Mouse (Mus musculus) limb, embryonic 11.5 days (tissue): ENCODE data around the gene Epha2. TPM values are rescaled to one million over a fixed set of nuclear protein-coding genes. Genes with fewer than 3 reads are reported as not detected.
A peak's percentile ranks its signal among the peaks of the same experiment; 100 is the strongest.

Experiments used
- ATAC-seq: fragments of 200-750 bp; cut with Nextera tagmentation; 2 replicates; pipeline ENCODE4 v1.8.0; 2017; ENCODE audit warnings: low read depth; ENCODE audit not compliant: insufficient number of reproducible peaks, low FRiP score, low TSS enrichment
- DNase-seq: peaks from one replicate; pipeline ENCODE4 v3.0.0-alpha.2; 2015; ENCODE audit warnings: low spot score
- H3K27ac ChIP-seq: fragments of 300-500 bp; sonication (generic); replicated peaks from 2 replicates; pipeline ENCODE4 v1.5.1; 2014; ENCODE audit warnings: low read depth, mild to moderate bottlenecking, low read length
- H3K27me3 ChIP-seq: fragments of 300-500 bp; sonication (generic); 2 replicates; pipeline ENCODE4 v1.6.1; 2014; ENCODE audit warnings: mild to moderate bottlenecking, low read length, mixed read lengths; ENCODE audit not compliant: control insufficient read depth, insufficient read depth
- H3K36me3 ChIP-seq: fragments of 300-500 bp; sonication (generic); 2 replicates; pipeline ENCODE4 v1.6.1; 2014; ENCODE audit warnings: mild to moderate bottlenecking, low read length, moderate library complexity, mixed read lengths; ENCODE audit not compliant: control insufficient read depth, insufficient read depth
- H3K4me1 ChIP-seq: fragments of 300-500 bp; sonication (generic); 2 replicates; pipeline ENCODE4 v1.6.1; 2014; ENCODE audit warnings: low read length, mixed read lengths; ENCODE audit not compliant: control insufficient read depth, insufficient read depth
- H3K4me2 ChIP-seq: fragments of 300-500 bp; sonication (generic); 2 replicates; pipeline ENCODE4 v1.6.1; 2014; ENCODE audit warnings: low read depth, mild to moderate bottlenecking, moderate library complexity; ENCODE audit not compliant: severe bottlenecking
- H3K4me3 ChIP-seq: fragments of 300-500 bp; sonication (generic); 2 replicates; pipeline ENCODE4 v1.5.1; 2014; ENCODE audit warnings: low read depth, low read length
- H3K9ac ChIP-seq: fragments of 300-500 bp; sonication (generic); 2 replicates; pipeline ENCODE4 v1.6.1; 2014; ENCODE audit warnings: mild to moderate bottlenecking, low read length
- H3K9me3 ChIP-seq: fragments of 300-500 bp; sonication (generic); 2 replicates; pipeline ENCODE4 v1.6.1; 2016; ENCODE audit warnings: low read length; ENCODE audit not compliant: control insufficient read depth
- WGBS: fragments of 180-500 bp; shearing (Covaris S2); extraction: QIAGEN DNeasy Blood & Tissue Kit; methylation state at CpG from one replicate; pipeline ENCODE4 v1.1.7; 2014; 5-methylcytosine and 5-hydroxymethylcytosine counted together
- polyA plus RNA-seq: library from polyadenylated mRNA; unstranded; fragments of >200 nt; fragmentation: Nextera tagmentation; extraction: Ambion mirVana; gene quantifications from 2 replicates; pipeline ENCODE4 v1.2.1, GENCODE M21; 2014

Gene Epha2
- polyA plus RNA-seq = 2.2 and 2.4 TPM in 2 replicates

- peak; percentile 90 for DNase-seq
- peak; percentile 63; the same call in 1 of the 2 replicates for ATAC-seq
- Histone ChIP-seq H3K9me3 (no peaks in the 10 kb centered on the region), H3K27me3 (peaks cover 14% of the 10 kb centered on the region), H3K27ac (no peak within 1 kb of the TSS), H3K9ac (peak within 1 kb of the TSS; percentile 68), H3K4me1 (peaks cover 26% of the 10 kb centered on the region), H3K4me2 (peak within 1 kb of the TSS; percentile 96), H3K36me3 (no peaks in the 10 kb centered on the region), H3K4me3 (peak within 1 kb of the TSS; percentile 67)
- 1% methylated on average over 34 of the region's 35 CpGs for WGBS
Measured at GRCm38 (mm10) chr4:141301116-141301553, at the start of gene Epha2. Epha2 (plus strand) TSS chr4:141301240.

DNA sequence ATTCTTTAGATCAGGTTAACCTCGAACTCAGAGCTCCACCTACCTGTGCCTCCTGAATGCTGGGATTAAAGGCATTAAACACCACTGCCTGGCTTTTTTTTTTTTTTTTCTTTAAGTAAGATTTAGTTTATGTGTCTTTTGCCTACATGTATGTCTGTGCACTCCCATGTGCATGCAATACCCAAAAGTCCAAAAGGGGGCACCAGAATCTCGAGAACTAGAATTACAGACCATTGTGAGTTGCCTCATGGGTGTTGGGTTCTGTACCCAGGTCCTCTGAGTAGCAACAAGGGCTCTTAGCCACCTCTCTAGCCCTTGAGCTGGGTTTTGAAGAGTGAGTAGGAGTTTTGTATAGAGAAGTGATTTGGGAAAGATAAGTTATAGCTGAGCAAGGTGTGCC, 48.4 kb upstream of the Epha2 start:
- Histone ChIP-seq H3K4me3 (no peak overlapping the region), H3K9me3 (no peaks in the 10 kb centered on the region), H3K4me2 (no peak overlapping the region), H3K27me3 (peaks cover 24% of the 10 kb centered on the region), H3K36me3 (no peaks in the 10 kb centered on the region), H3K27ac (no peak overlapping the region), H3K9ac (no peak overlapping the region), H3K4me1 (peaks cover 10% of the 10 kb centered on the region; the same call in 1 of the 2 replicates)
- WGBS = 73% methylated on average over 2 of the region's 2 CpGs
- ATAC-seq = no peak
- DNase-seq = no peak

- Histone ChIP-seq H3K27me3 (peaks cover 8% of the 10 kb centered on the region), H3K4me3 (no peak overlapping the region), H3K4me1 (no peaks in the 10 kb centered on the region), H3K27ac (no peak overlapping the region), H3K4me2 (no peak overlapping the region), H3K9me3 (no peaks in the 10 kb centered on the region), H3K9ac (no peak overlapping the region), H3K36me3 (no peaks in the 10 kb centered on the region)
- ATAC-seq (no peak), DNase-seq (no peak)
- 85% methylated on average over 16 of the region's 16 CpGs for WGBS
Measured at GRCm38 (mm10) chr4:141254234-141254633, 46.8 kb upstream of the Epha2 start.

- 66% methylated on average over 5 of the region's 5 CpGs for WGBS
- no peak overlapping the region for H3K4me3 ChIP-seq
- H3K4me1 ChIP-seq = no peaks in the 10 kb centered on the region
- no peak overlapping the region for H3K27ac ChIP-seq
- no peaks in the 10 kb centered on the region for H3K27me3 ChIP-seq
- H3K9ac ChIP-seq = no peak overlapping the region
- DNase-seq (no peak), ATAC-seq (no peak)
- no peak overlapping the region for H3K4me2 ChIP-seq
- H3K36me3 ChIP-seq = no peaks in the 10 kb centered on the region
- no peaks in the 10 kb centered on the region for H3K9me3 ChIP-seq
Measured at GRCm38 (mm10) chr4:141257440-141257839, 43.6 kb upstream of the Epha2 start.

GRCm38 (mm10) chr4:141259413-141259812, 41.6 kb upstream of the Epha2 start:
- Histone ChIP-seq H3K4me1 (no peaks in the 10 kb centered on the region), H3K4me3 (no peak overlapping the region), H3K27me3 (no peaks in the 10 kb centered on the region), H3K36me3 (no peaks in the 10 kb centered on the region), H3K27ac (no peak overlapping the region), H3K9ac (no peak overlapping the region), H3K9me3 (no peaks in the 10 kb centered on the region), H3K4me2 (no peak overlapping the region)
- DNase-seq (no peak), ATAC-seq (no peak)
- 87% methylated on average over 12 of the region's 12 CpGs for WGBS

DNA sequence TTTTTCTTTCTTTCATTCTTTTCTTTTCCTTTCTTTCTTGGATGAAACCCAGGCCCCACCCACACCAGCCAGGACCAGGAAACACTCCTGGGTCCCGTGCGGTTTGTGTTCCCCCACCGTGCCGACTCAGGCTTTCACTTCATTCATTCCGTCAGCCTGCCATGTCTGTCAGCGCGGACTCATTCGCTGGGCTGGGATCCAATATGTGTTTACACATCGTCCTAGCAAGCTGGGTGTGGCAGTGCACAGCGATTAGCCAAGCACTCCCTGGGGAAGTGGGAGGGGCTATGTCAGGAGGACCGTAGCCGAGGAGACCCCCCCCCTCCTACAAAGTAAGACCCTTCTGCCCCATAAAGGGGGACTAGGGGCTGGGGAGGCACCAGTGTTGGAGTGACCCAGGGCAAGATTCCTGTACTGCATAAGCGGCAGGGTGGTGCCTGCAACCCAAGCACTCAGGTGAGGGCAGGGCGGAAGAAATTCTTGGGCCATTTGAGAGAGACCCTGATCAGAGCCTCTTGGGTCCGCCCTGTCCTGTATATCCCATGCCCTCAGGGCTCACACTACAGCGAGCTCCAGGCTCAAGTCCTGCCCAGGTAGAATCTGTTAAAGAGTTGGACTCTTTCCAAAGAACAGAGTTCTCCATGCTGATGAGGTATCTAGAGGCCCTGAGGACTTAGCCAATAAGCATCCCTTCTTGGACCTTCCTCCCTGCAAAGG, 40.9 kb upstream of the Epha2 start:
- DNase-seq (no peak), ATAC-seq (no peak)
- Histone ChIP-seq H3K27ac (no peak overlapping the region), H3K4me3 (no peak overlapping the region), H3K9ac (no peak overlapping the region), H3K9me3 (no peaks in the 10 kb centered on the region), H3K4me2 (no peak overlapping the region), H3K4me1 (no peaks in the 10 kb centered on the region), H3K27me3 (no peaks in the 10 kb centered on the region), H3K36me3 (no peaks in the 10 kb centered on the region)
- 75% methylated on average over 16 of the region's 16 CpGs for WGBS

- Histone ChIP-seq H3K36me3 (no peaks in the 10 kb centered on the region), H3K4me2 (no peak overlapping the region), H3K9me3 (peaks cover under 1% of the 10 kb centered on the region; the same call in 1 of the 2 replicates), H3K4me1 (no peaks in the 10 kb centered on the region), H3K27ac (no peak overlapping the region), H3K4me3 (no peak overlapping the region), H3K9ac (no peak overlapping the region), H3K27me3 (no peaks in the 10 kb centered on the region)
- ATAC-seq = no peak
- 73% methylated on average over 10 of the region's 10 CpGs for WGBS
- no peak for DNase-seq
Measured at GRCm38 (mm10) chr4:141262906-141263637, 38.0 kb upstream of the Epha2 start.

DNA sequence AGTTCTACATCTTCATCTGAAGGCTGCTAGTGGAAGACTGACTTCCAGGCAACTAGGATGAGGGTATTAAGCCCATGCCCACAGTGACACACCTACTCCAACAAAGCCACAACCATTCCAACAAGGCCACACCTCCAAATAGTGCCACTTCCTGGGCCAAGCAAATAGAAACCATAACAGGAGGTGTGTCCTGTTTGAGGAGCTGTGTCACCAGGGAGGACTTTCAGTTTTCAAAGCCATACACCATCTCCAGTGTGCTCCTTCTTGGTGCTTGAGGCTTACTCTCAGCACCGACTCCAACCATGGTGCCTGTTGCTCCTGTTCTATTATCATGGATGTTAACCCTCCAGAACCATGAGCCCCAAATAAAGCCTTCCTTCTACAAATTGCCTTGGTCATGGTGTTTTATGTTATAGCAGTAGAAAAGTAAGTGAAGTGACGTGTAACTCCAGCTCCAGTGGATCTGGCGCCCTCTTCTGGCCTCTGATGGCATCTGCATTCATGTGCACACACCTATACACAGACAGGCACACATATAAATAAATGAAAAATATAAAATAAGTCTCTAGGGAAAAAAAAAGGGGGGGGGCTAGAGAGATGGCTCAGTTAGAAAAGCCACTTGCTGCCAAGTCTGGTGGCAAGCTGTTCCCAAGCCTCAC, 34.9 kb upstream of the Epha2 start:
- H3K9ac ChIP-seq = no peak overlapping the region
- no peak overlapping the region for H3K4me3 ChIP-seq
- H3K36me3 ChIP-seq = no peaks in the 10 kb centered on the region
- H3K4me1 ChIP-seq = no peaks in the 10 kb centered on the region
- ATAC-seq = no peak
- no peak for DNase-seq
- no peak overlapping the region for H3K4me2 ChIP-seq
- H3K27me3 ChIP-seq = no peaks in the 10 kb centered on the region
- H3K9me3 ChIP-seq = peaks cover 3% of the 10 kb centered on the region; the same call in 1 of the 2 replicates
- WGBS = 89% methylated on average over 3 of the region's 3 CpGs
- no peak overlapping the region for H3K27ac ChIP-seq
